Mouse (Mus musculus): ENCODE measurements around the gene Tnrc6c. TPM values are rescaled to one million over a fixed set of nuclear protein-coding genes. Genes with fewer than 3 reads are reported as not detected.

Gene Tnrc6c
- total RNA-seq, 2 experiments from 2014 or later: 11.6 to 13.4 TPM

GRCm38 (mm10) chr11:117667152-117667551, 13.1 kb downstream of the Tnrc6c start:
- ATAC-seq (replicated peaks; ENCODE audit: low FRiP score, poor library complexity, severe bottlenecking): no peak

GRCm38 (mm10) chr11:117667825-117668224, 13.7 kb downstream of the Tnrc6c start:
- ATAC-seq (replicated peaks; ENCODE audit: low FRiP score, poor library complexity, severe bottlenecking): no peak

GRCm38 (mm10) chr11:117671626-117672025, 17.5 kb downstream of the Tnrc6c start:
- no peak for ATAC-seq (replicated peaks; ENCODE audit: low FRiP score, poor library complexity, severe bottlenecking)

GRCm38 (mm10) chr11:117674531-117674930, 20.4 kb downstream of the Tnrc6c start:
- no peak; the same call in 1 of the 2 replicates for ATAC-seq (replicated peaks; ENCODE audit: low FRiP score, poor library complexity, severe bottlenecking)

- no peak for ATAC-seq (replicated peaks; ENCODE audit: low FRiP score, poor library complexity, severe bottlenecking)
Measured at GRCm38 (mm10) chr11:117676649-117677048, 22.6 kb downstream of the Tnrc6c start.

GRCm38 (mm10) chr11:117677111-117677510, 23.0 kb downstream of the Tnrc6c start:
- ATAC-seq (replicated peaks; ENCODE audit: low FRiP score, poor library complexity, severe bottlenecking): no peak

- ATAC-seq (replicated peaks; ENCODE audit: low FRiP score, poor library complexity, severe bottlenecking): no peak
Measured at GRCm38 (mm10) chr11:117677594-117677993, 23.5 kb downstream of the Tnrc6c start.

- ATAC-seq (replicated peaks; ENCODE audit: low FRiP score, poor library complexity, severe bottlenecking): no peak
Measured at GRCm38 (mm10) chr11:117678155-117678554, 24.1 kb downstream of the Tnrc6c start.

- no peak for ATAC-seq (replicated peaks; ENCODE audit: low FRiP score, poor library complexity, severe bottlenecking)
Measured at GRCm38 (mm10) chr11:117678740-117679139, 24.7 kb downstream of the Tnrc6c start.

GRCm38 (mm10) chr11:117684640-117685039, 30.6 kb downstream of the Tnrc6c start:
- ATAC-seq (replicated peaks; ENCODE audit: low FRiP score, poor library complexity, severe bottlenecking): no peak

- no peak for ATAC-seq (replicated peaks; ENCODE audit: low FRiP score, poor library complexity, severe bottlenecking)
Measured at GRCm38 (mm10) chr11:117685461-117685860, 31.4 kb downstream of the Tnrc6c start.

GRCm38 (mm10) chr11:117686021-117686420, 31.9 kb downstream of the Tnrc6c start:
- ATAC-seq (replicated peaks; ENCODE audit: low FRiP score, poor library complexity, severe bottlenecking): peak; percentile 77

- no peak for ATAC-seq (replicated peaks; ENCODE audit: low FRiP score, poor library complexity, severe bottlenecking)
Measured at GRCm38 (mm10) chr11:117688603-117689002, 34.5 kb downstream of the Tnrc6c start.

GRCm38 (mm10) chr11:117691311-117691710, 37.2 kb downstream of the Tnrc6c start:
- no peak for ATAC-seq (replicated peaks; ENCODE audit: low FRiP score, poor library complexity, severe bottlenecking)

- ATAC-seq (replicated peaks; ENCODE audit: low FRiP score, poor library complexity, severe bottlenecking): no peak
Measured at GRCm38 (mm10) chr11:117694050-117694449, 40.0 kb downstream of the Tnrc6c start.

- no peak for ATAC-seq (replicated peaks; ENCODE audit: low FRiP score, poor library complexity, severe bottlenecking)
Measured at GRCm38 (mm10) chr11:117696585-117696984, 42.5 kb downstream of the Tnrc6c start.

GRCm38 (mm10) chr11:117700871-117701270, 46.8 kb downstream of the Tnrc6c start:
- ATAC-seq (replicated peaks; ENCODE audit: low FRiP score, poor library complexity, severe bottlenecking): no peak

- no peak for ATAC-seq (replicated peaks; ENCODE audit: low FRiP score, poor library complexity, severe bottlenecking)
Measured at GRCm38 (mm10) chr11:117706267-117706666, 52.2 kb downstream of the Tnrc6c start.

- no peak for ATAC-seq (replicated peaks; ENCODE audit: low FRiP score, poor library complexity, severe bottlenecking)
Measured at GRCm38 (mm10) chr11:117707238-117707637, 53.1 kb downstream of the Tnrc6c start.

- ATAC-seq (replicated peaks; ENCODE audit: low FRiP score, poor library complexity, severe bottlenecking): peak; percentile 73
Measured at GRCm38 (mm10) chr11:117709308-117709707, 55.2 kb downstream of the Tnrc6c start.

GRCm38 (mm10) chr11:117710815-117711294, 56.8 kb downstream of the Tnrc6c start:
- ATAC-seq (replicated peaks; ENCODE audit: low FRiP score, poor library complexity, severe bottlenecking): no peak

- no peak for ATAC-seq (replicated peaks; ENCODE audit: low FRiP score, poor library complexity, severe bottlenecking)
Measured at GRCm38 (mm10) chr11:117712065-117712464, 58.0 kb downstream of the Tnrc6c start.
